Mouse (Mus musculus): ENCODE data around the gene Trpv1. TPM values are rescaled to one million over a fixed set of nuclear protein-coding genes. Genes with fewer than 3 reads are reported as not detected.

Trpv1 gene
- polyA plus RNA-seq, 1 experiment from 2014 or later, result 0.16 TPM

- H3K9me3 ChIP-seq (replicated peaks; ENCODE audit: control insufficient read depth, low read length), result no peaks in the 10 kb centered on the region
- no peaks in the 10 kb centered on the region for H3K4me1 ChIP-seq (ENCODE audit: control insufficient read depth, insufficient read depth, low read length)
- no peak overlapping the region for H3K27ac ChIP-seq (ENCODE audit: low read depth, low read length)
- H3K9ac ChIP-seq (ENCODE audit: low read depth, low read length), result no peak overlapping the region
- no peak overlapping the region for H3K4me2 ChIP-seq
- no peak for ATAC-seq (replicated peaks; ENCODE audit: insufficient number of reproducible peaks, low FRiP score, low TSS enrichment)
- no peak overlapping the region for H3K4me3 ChIP-seq (ENCODE audit: low read depth, low read length)
- WGBS (ENCODE audit: insufficient replicate concordance), result 81% methylated on average over 4 of the region's 4 CpGs
- no peaks in the 10 kb centered on the region for H3K27me3 ChIP-seq (ENCODE audit: control insufficient read depth, insufficient read depth, low read length)
- H3K36me3 ChIP-seq (ENCODE audit: control insufficient read depth, insufficient read depth, low read length), result no peaks in the 10 kb centered on the region
Measured at GRCm38 (mm10) chr11:73242777-73243176, 8.7 kb downstream of the Trpv1 start.

GRCm38 (mm10) chr11:73257362-73257945, 23.4 kb downstream of the Trpv1 start:
- Histone ChIP-seq H3K27ac (ENCODE audit: low read depth, low read length) (no peak overlapping the region), H3K9me3 (replicated peaks; ENCODE audit: control insufficient read depth, low read length) (no peaks in the 10 kb centered on the region), H3K4me2 (no peak overlapping the region), H3K4me1 (ENCODE audit: control insufficient read depth, insufficient read depth, low read length) (no peaks in the 10 kb centered on the region), H3K27me3 (ENCODE audit: control insufficient read depth, insufficient read depth, low read length) (no peaks in the 10 kb centered on the region), H3K4me3 (ENCODE audit: low read depth, low read length) (no peak overlapping the region), H3K9ac (ENCODE audit: low read depth, low read length) (no peak overlapping the region), H3K36me3 (ENCODE audit: control insufficient read depth, insufficient read depth, low read length) (no peaks in the 10 kb centered on the region)
- ATAC-seq (replicated peaks; ENCODE audit: insufficient number of reproducible peaks, low FRiP score, low TSS enrichment), result no peak
- WGBS (ENCODE audit: insufficient replicate concordance), result 69% methylated on average over 4 of the region's 4 CpGs

GRCm38 (mm10) chr11:73258664-73259063, 24.6 kb downstream of the Trpv1 start:
- H3K9ac ChIP-seq (ENCODE audit: low read depth, low read length), result no peak overlapping the region
- ATAC-seq (replicated peaks; ENCODE audit: insufficient number of reproducible peaks, low FRiP score, low TSS enrichment), result no peak
- no peaks in the 10 kb centered on the region for H3K27me3 ChIP-seq (ENCODE audit: control insufficient read depth, insufficient read depth, low read length)
- H3K4me3 ChIP-seq (ENCODE audit: low read depth, low read length), result no peak overlapping the region
- H3K4me2 ChIP-seq, result no peak overlapping the region
- H3K9me3 ChIP-seq (replicated peaks; ENCODE audit: control insufficient read depth, low read length), result no peaks in the 10 kb centered on the region
- no peaks in the 10 kb centered on the region for H3K4me1 ChIP-seq (ENCODE audit: control insufficient read depth, insufficient read depth, low read length)
- H3K36me3 ChIP-seq (ENCODE audit: control insufficient read depth, insufficient read depth, low read length), result no peaks in the 10 kb centered on the region
- no peak overlapping the region for H3K27ac ChIP-seq (ENCODE audit: low read depth, low read length)

GRCm38 (mm10) chr11:73260457-73260856, 26.4 kb downstream of the Trpv1 start:
- Histone ChIP-seq H3K9ac (ENCODE audit: low read depth, low read length) (no peak overlapping the region), H3K27ac (ENCODE audit: low read depth, low read length) (no peak overlapping the region), H3K9me3 (replicated peaks; ENCODE audit: control insufficient read depth, low read length) (no peaks in the 10 kb centered on the region), H3K4me2 (no peak overlapping the region), H3K36me3 (ENCODE audit: control insufficient read depth, insufficient read depth, low read length) (no peaks in the 10 kb centered on the region), H3K4me1 (ENCODE audit: control insufficient read depth, insufficient read depth, low read length) (no peaks in the 10 kb centered on the region), H3K27me3 (ENCODE audit: control insufficient read depth, insufficient read depth, low read length) (no peaks in the 10 kb centered on the region), H3K4me3 (ENCODE audit: low read depth, low read length) (no peak overlapping the region)
- no peak for ATAC-seq (replicated peaks; ENCODE audit: insufficient number of reproducible peaks, low FRiP score, low TSS enrichment)
- 69% methylated on average over 3 of the region's 3 CpGs for WGBS (ENCODE audit: insufficient replicate concordance)

- WGBS (ENCODE audit: insufficient replicate concordance), result 82% methylated on average over 1 of the region's 1 CpGs
- no peaks in the 10 kb centered on the region for H3K9me3 ChIP-seq (replicated peaks; ENCODE audit: control insufficient read depth, low read length)
- no peaks in the 10 kb centered on the region; the same call in 1 of the 2 replicates for H3K27me3 ChIP-seq (ENCODE audit: control insufficient read depth, insufficient read depth, low read length)
- no peaks in the 10 kb centered on the region for H3K36me3 ChIP-seq (ENCODE audit: control insufficient read depth, insufficient read depth, low read length)
- no peaks in the 10 kb centered on the region for H3K4me1 ChIP-seq (ENCODE audit: control insufficient read depth, insufficient read depth, low read length)
- H3K9ac ChIP-seq (ENCODE audit: low read depth, low read length), result no peak overlapping the region
- H3K27ac ChIP-seq (ENCODE audit: low read depth, low read length), result no peak overlapping the region
- no peak overlapping the region for H3K4me3 ChIP-seq (ENCODE audit: low read depth, low read length)
- no peak for ATAC-seq (replicated peaks; ENCODE audit: insufficient number of reproducible peaks, low FRiP score, low TSS enrichment)
- no peak overlapping the region for H3K4me2 ChIP-seq
Measured at GRCm38 (mm10) chr11:73261385-73261784, 27.3 kb downstream of the Trpv1 start.

- no peak for ATAC-seq (replicated peaks; ENCODE audit: insufficient number of reproducible peaks, low FRiP score, low TSS enrichment)
- 82% methylated on average over 7 of the region's 7 CpGs for WGBS (ENCODE audit: insufficient replicate concordance)
Measured at GRCm38 (mm10) chr11:73267267-73267666, 33.2 kb downstream of the Trpv1 start, which contains the start of gene Trpv3. Gene Trpv3 (plus strand): TSS chr11:73267388.

GRCm38 (mm10) chr11:73274821-73275220, 40.7 kb downstream of the Trpv1 start:
- Histone ChIP-seq H3K36me3 (ENCODE audit: control insufficient read depth, insufficient read depth, low read length) (no peaks in the 10 kb centered on the region), H3K4me2 (no peak overlapping the region), H3K27ac (ENCODE audit: low read depth, low read length) (no peak overlapping the region), H3K9ac (ENCODE audit: low read depth, low read length) (no peak overlapping the region), H3K4me3 (ENCODE audit: low read depth, low read length) (no peak overlapping the region), H3K4me1 (ENCODE audit: control insufficient read depth, insufficient read depth, low read length) (no peaks in the 10 kb centered on the region), H3K9me3 (replicated peaks; ENCODE audit: control insufficient read depth, low read length) (no peaks in the 10 kb centered on the region), H3K27me3 (ENCODE audit: control insufficient read depth, insufficient read depth, low read length) (peaks cover 1% of the 10 kb centered on the region; the same call in 1 of the 2 replicates)
- ATAC-seq (replicated peaks; ENCODE audit: insufficient number of reproducible peaks, low FRiP score, low TSS enrichment), result no peak
- WGBS (ENCODE audit: insufficient replicate concordance), result 31% methylated on average over 2 of the region's 2 CpGs

More at GRCm38 (mm10) chr11:73267267-73267666, 33.2 kb downstream of the Trpv1 start, which contains the start of gene Trpv3:
- H3K27ac ChIP-seq (ENCODE audit: low read depth, low read length), result no peak within 1 kb of the TSS
- no peaks in the 10 kb centered on the region for H3K9me3 ChIP-seq (replicated peaks; ENCODE audit: control insufficient read depth, low read length)
- H3K36me3 ChIP-seq (ENCODE audit: control insufficient read depth, insufficient read depth, low read length), result no peaks in the 10 kb centered on the region
- no peak within 1 kb of the TSS for H3K4me3 ChIP-seq (ENCODE audit: low read depth, low read length)
- no peak within 1 kb of the TSS for H3K4me2 ChIP-seq
- H3K9ac ChIP-seq (ENCODE audit: low read depth, low read length), result no peak within 1 kb of the TSS
- peaks cover 8% of the 10 kb centered on the region for H3K27me3 ChIP-seq (ENCODE audit: control insufficient read depth, insufficient read depth, low read length)
- no peaks in the 10 kb centered on the region; the same call in 1 of the 2 replicates for H3K4me1 ChIP-seq (ENCODE audit: control insufficient read depth, insufficient read depth, low read length)

GRCm38 (mm10) chr11:73280710-73281109, 46.6 kb downstream of the Trpv1 start:
- H3K4me1 ChIP-seq (ENCODE audit: control insufficient read depth, insufficient read depth, low read length), result 0 out of 2 replicates have a peak, but pooled peaks cover 2% of the 10 kb centered on the region
- H3K9me3 ChIP-seq (replicated peaks; ENCODE audit: control insufficient read depth, low read length), result no peaks in the 10 kb centered on the region
- H3K27ac ChIP-seq (ENCODE audit: low read depth, low read length), result no peak overlapping the region
- no peaks in the 10 kb centered on the region for H3K36me3 ChIP-seq (ENCODE audit: control insufficient read depth, insufficient read depth, low read length)
- no peaks in the 10 kb centered on the region for H3K27me3 ChIP-seq (ENCODE audit: control insufficient read depth, insufficient read depth, low read length)
- no peak overlapping the region for H3K4me2 ChIP-seq
- no peak for ATAC-seq (replicated peaks; ENCODE audit: insufficient number of reproducible peaks, low FRiP score, low TSS enrichment)
- WGBS (ENCODE audit: insufficient replicate concordance), result 40% methylated on average over 5 of the region's 5 CpGs
- no peak overlapping the region for H3K9ac ChIP-seq (ENCODE audit: low read depth, low read length)
- H3K4me3 ChIP-seq (ENCODE audit: low read depth, low read length), result no peak overlapping the region

- Histone ChIP-seq H3K27ac (ENCODE audit: low read depth, low read length) (no peak overlapping the region), H3K4me1 (ENCODE audit: control insufficient read depth, insufficient read depth, low read length) (0 out of 2 replicates have a peak, but pooled peaks cover 2% of the 10 kb centered on the region), H3K36me3 (ENCODE audit: control insufficient read depth, insufficient read depth, low read length) (no peaks in the 10 kb centered on the region), H3K9me3 (replicated peaks; ENCODE audit: control insufficient read depth, low read length) (no peaks in the 10 kb centered on the region), H3K4me3 (ENCODE audit: low read depth, low read length) (peak overlapping the region; percentile 35), H3K4me2 (peak overlapping the region; percentile 63), H3K27me3 (ENCODE audit: control insufficient read depth, insufficient read depth, low read length) (no peaks in the 10 kb centered on the region), H3K9ac (ENCODE audit: low read depth, low read length) (no peak overlapping the region)
- peak; percentile 31 for ATAC-seq (replicated peaks; ENCODE audit: insufficient number of reproducible peaks, low FRiP score, low TSS enrichment)
- whole genome bisulfite sequencing (ENCODE audit: insufficient replicate concordance), result 3% methylated on average over 16 of the region's 16 CpGs
Measured at GRCm38 (mm10) chr11:73281528-73282027, 47.5 kb downstream of the Trpv1 start.
